Mouse (Mus musculus): ENCODE results near the gene Tmem178. TPM values are rescaled to one million over a fixed set of nuclear protein-coding genes. Genes with fewer than 3 reads are reported as not detected.

Tmem178 gene
- total RNA-seq (2012; rRNA removed) (not detected in 2 replicates), polyA plus RNA-seq (2012; ENCODE audit: insufficient read depth in 1 of 2, insufficient read length in 2 of 2, low read depth in 1 of 2, low replicate concordance in 2 of 2, missing spikeins in 1 of 2) (under 1 TPM in 1 of 2 experiments, not detected in 1; 0.28 TPM)

DNA sequence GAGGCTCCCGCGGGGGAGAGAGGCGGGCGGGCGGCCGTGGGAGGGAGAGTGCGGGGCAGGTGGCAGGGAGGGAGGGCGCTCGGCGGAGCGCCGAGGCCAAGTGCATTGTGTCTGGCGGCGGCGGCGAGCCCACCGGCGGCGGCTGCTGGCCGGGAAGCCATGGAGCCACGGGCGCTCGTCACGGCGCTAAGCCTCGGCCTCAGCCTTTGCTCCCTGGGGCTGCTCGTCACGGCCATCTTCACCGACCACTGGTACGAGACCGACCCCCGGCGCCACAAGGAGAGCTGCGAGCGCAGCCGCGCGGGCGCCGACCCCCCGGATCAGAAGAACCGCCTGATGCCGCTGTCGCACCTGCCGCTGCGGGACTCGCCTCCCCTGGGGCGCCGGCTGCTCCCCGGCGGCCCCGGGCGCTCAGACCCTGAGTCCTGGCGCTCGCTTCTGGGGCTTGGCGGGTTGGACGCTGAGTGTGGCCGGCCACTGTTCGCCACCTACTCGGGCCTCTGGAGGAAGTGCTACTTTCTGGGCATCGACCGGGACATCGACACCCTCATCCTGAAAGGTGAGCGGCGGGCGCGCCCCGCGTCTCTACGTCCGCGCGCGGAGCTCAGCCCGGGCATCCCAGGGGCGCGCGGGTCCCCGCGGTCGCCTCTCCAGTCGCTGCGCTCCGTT lies at the start of gene Tmem178:
Gene Tmem178 (plus strand): TSS at position 103 of the 669 bp plus-strand sequence.
- DNase-seq (ENCODE audit: low read depth, low spot score): no peak
- Histone ChIP-seq H3K9ac (ENCODE audit: control insufficient read depth, low read depth, low read length, poor library complexity, severe bottlenecking) (no peak within 1 kb of the TSS), H3K27ac (ENCODE audit: control insufficient read depth, low read depth, low read length) (no peak within 1 kb of the TSS), H3K4me1 (ENCODE audit: control insufficient read depth in 1 of 2, insufficient read depth in 2 of 2, low read length in 2 of 2) (no peaks in the 10 kb centered on the region), H3K4me3 (ENCODE audit: control insufficient read depth in 1 of 2, insufficient read depth in 1 of 2, low read depth in 2 of 2, low read length in 2 of 2) (no peak within 1 kb of the TSS), H3K79me2 (ENCODE audit: control insufficient read depth, insufficient read depth, low read length, poor library complexity) (no peaks in the 10 kb centered on the region), H3K27me3 (ENCODE audit: control insufficient read depth in 1 of 2, insufficient read depth in 2 of 2, low read length in 2 of 2) (no peaks in the 10 kb centered on the region), H3K9me3 (replicated peaks; ENCODE audit: insufficient read depth, low read length) (no peaks in the 10 kb centered on the region), H3K36me3 (ENCODE audit: control insufficient read depth in 1 of 2, insufficient read depth in 2 of 2, low read length in 2 of 2) (no peaks in the 10 kb centered on the region)
- TF ChIP-seq MAFK (IDR thresholded peaks at IDR 0.05; ENCODE audit: borderline replicate concordance, low read depth, low read length) (no peak), CHD2 (IDR thresholded peaks at IDR 0.05; ENCODE audit: low read length) (no peak), MYC (IDR thresholded peaks at IDR 0.05; ENCODE audit: low read depth, low read length) (no peak), TCF12 (IDR thresholded peaks at IDR 0.05; ENCODE audit: low read depth, low read length) (no peak), GATA1 (IDR thresholded peaks at IDR 0.05; ENCODE audit: low read depth, low read length) (no peak), SIN3A (IDR thresholded peaks at IDR 0.05; ENCODE audit: low read length) (no peak), ETS1 (IDR thresholded peaks at IDR 0.05; ENCODE audit: low read depth, low read length) (no peak), TBP (IDR thresholded peaks at IDR 0.05; ENCODE audit: low read depth, low read length) (no peak), POLR2AphosphoS5 (IDR thresholded peaks at IDR 0.05; ENCODE audit: borderline replicate concordance, low read depth, low read length) (no peak), MAX (IDR thresholded peaks at IDR 0.05; ENCODE audit: low read length) (no peak), POLR2AphosphoS2 (IDR thresholded peaks at IDR 0.05; ENCODE audit: low read length) (no peak), MAZ (IDR thresholded peaks at IDR 0.05; ENCODE audit: low read depth, low read length) (no peak), TAL1 (IDR thresholded peaks at IDR 0.05; ENCODE audit: low read length) (no peak), POLR2A (IDR thresholded peaks at IDR 0.05; ENCODE audit: control insufficient read depth in 1 of 2, insufficient read depth in 1 of 2, low read depth in 1 of 2, low read length in 2 of 2, poor library complexity in 1 of 2) (no peak), UBTF (IDR thresholded peaks at IDR 0.05; ENCODE audit: borderline replicate concordance, insufficient read depth, low read depth, low read length) (no peak), CTCF (IDR thresholded peaks at IDR 0.05 in 2 of 3, conservative IDR thresholded peaks at IDR 0.05 in 1 of 3; ENCODE audit: control insufficient read depth in 1 of 3, insufficient read depth in 1 of 3, low read depth in 2 of 3, low read length in 3 of 3, poor library complexity in 1 of 3, severe bottlenecking in 1 of 3) (no peak), NRF1 (IDR thresholded peaks at IDR 0.05; ENCODE audit: insufficient read depth, low read depth, low read length, poor library complexity, severe bottlenecking) (no peak), NELFE (IDR thresholded peaks at IDR 0.05; ENCODE audit: low read depth, low read length) (no peak), USF2 (IDR thresholded peaks at IDR 0.05; ENCODE audit: borderline replicate concordance in 1 of 2, insufficient read depth in 1 of 2, low read depth in 1 of 2, low read length in 2 of 2) (no peak)

DNA sequence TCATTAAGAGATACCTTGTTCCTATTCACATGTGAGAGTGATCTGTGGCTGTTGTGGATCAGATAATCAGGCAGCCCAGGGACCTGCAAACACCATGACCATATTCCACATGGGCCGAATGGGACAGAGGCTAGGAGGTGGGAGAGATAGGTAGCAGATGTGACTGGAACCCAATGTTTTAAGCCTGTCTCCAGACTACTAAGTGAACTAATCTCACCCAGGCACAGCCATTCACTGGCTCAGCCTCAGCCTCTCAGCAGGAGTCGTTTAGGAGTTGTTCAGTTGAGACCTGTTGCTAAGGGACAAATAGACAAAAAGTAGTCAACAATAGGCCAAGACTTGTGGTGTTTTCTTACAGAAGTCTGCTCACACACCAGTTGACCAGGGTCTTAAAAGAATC lies 48.0 kb upstream of the Tmem178 start:
- DNase-seq (ENCODE audit: low read depth, low spot score): no peak
- no peak overlapping the region for H3K4me3 ChIP-seq (ENCODE audit: control insufficient read depth in 1 of 2, insufficient read depth in 1 of 2, low read depth in 2 of 2, low read length in 2 of 2)
- no peaks in the 10 kb centered on the region for H3K79me2 ChIP-seq (ENCODE audit: control insufficient read depth, insufficient read depth, low read length, poor library complexity)
- H3K4me1 ChIP-seq (ENCODE audit: control insufficient read depth in 1 of 2, insufficient read depth in 2 of 2, low read length in 2 of 2): no peaks in the 10 kb centered on the region
- H3K27ac ChIP-seq (ENCODE audit: control insufficient read depth, low read depth, low read length): no peak overlapping the region
- H3K9ac ChIP-seq (ENCODE audit: control insufficient read depth, low read depth, low read length, poor library complexity, severe bottlenecking): no peak overlapping the region
- no peaks in the 10 kb centered on the region for H3K27me3 ChIP-seq (ENCODE audit: control insufficient read depth in 1 of 2, insufficient read depth in 2 of 2, low read length in 2 of 2)
- H3K9me3 ChIP-seq (replicated peaks; ENCODE audit: insufficient read depth, low read length): no peaks in the 10 kb centered on the region
- no peaks in the 10 kb centered on the region for H3K36me3 ChIP-seq (ENCODE audit: control insufficient read depth in 1 of 2, insufficient read depth in 2 of 2, low read length in 2 of 2)
- TF ChIP-seq POLR2AphosphoS5 (IDR thresholded peaks at IDR 0.05; ENCODE audit: borderline replicate concordance, low read depth, low read length) (no peak), NRF1 (IDR thresholded peaks at IDR 0.05; ENCODE audit: insufficient read depth, low read depth, low read length, poor library complexity, severe bottlenecking) (no peak), KAT2A (conservative IDR thresholded peaks at IDR 0.05; ENCODE audit: low read depth, low read length) (no peak), NELFE (IDR thresholded peaks at IDR 0.05; ENCODE audit: low read depth, low read length) (no peak), ZMIZ1 (IDR thresholded peaks at IDR 0.05; ENCODE audit: low read depth, low read length) (no peak)

Data from MEL (cell line).